Mouse (Mus musculus) heart, embryonic 12.5 days (tissue): ENCODE measurements at regions not wholly inside any gene's neighbourhood (a gene's known extent, or its start where the extent isn't known, plus 50 kb on each side); places are given as distances from the start of the nearest gene placed in this dataset.

ENCODE experiments used
- ATAC-seq: fragments of 200-750 bp; cut with Nextera tagmentation; 2 replicates; pipeline ENCODE4 v1.8.0; 2017; ENCODE audit warnings: moderate TSS enrichment, moderate library complexity; ENCODE audit not compliant: insufficient number of reproducible peaks, low FRiP score
- H3K27ac ChIP-seq: fragments of 300-500 bp; sonication (generic); 2 replicates; pipeline ENCODE4 v1.5.1; 2016; ENCODE audit warnings: mild to moderate bottlenecking, moderate library complexity; ENCODE audit not compliant: poor library complexity, severe bottlenecking
- H3K27me3 ChIP-seq: fragments of 300-500 bp; sonication (generic); replicated peaks from 2 replicates; pipeline ENCODE4 v1.6.1; 2016; ENCODE audit warnings: mild to moderate bottlenecking, moderate library complexity
- H3K36me3 ChIP-seq: fragments of 300-500 bp; sonication (generic); 2 replicates; pipeline ENCODE4 v1.6.1; 2016; ENCODE audit warnings: mild to moderate bottlenecking, moderate library complexity
- H3K4me1 ChIP-seq: fragments of 300-500 bp; sonication (generic); replicated peaks from 2 replicates; pipeline ENCODE4 v1.6.1; 2016; ENCODE audit warnings: mild to moderate bottlenecking
- H3K4me2 ChIP-seq: fragments of 300-500 bp; sonication (generic); 2 replicates; pipeline ENCODE4 v1.6.1; 2016; ENCODE audit warnings: mild to moderate bottlenecking, moderate library complexity
- H3K4me3 ChIP-seq: fragments of 300-500 bp; sonication (generic); 2 replicates; pipeline ENCODE4 v1.5.1; 2016; ENCODE audit warnings: mild to moderate bottlenecking
- H3K9ac ChIP-seq: fragments of 300-500 bp; sonication (generic); 2 replicates; pipeline ENCODE4 v1.6.1; 2016; ENCODE audit warnings: mild to moderate bottlenecking, moderate library complexity
- H3K9me3 ChIP-seq: fragments of 300-500 bp; sonication (generic); replicated peaks from 2 replicates; pipeline ENCODE4 v1.6.1; 2016; ENCODE audit warnings: mild to moderate bottlenecking, moderate library complexity
- WGBS: fragments of 180-500 bp; shearing (Covaris S2); methylation state at CpG from one replicate; pipeline ENCODE4 v1.1.7; 2016; 5-methylcytosine and 5-hydroxymethylcytosine counted together

DNA sequence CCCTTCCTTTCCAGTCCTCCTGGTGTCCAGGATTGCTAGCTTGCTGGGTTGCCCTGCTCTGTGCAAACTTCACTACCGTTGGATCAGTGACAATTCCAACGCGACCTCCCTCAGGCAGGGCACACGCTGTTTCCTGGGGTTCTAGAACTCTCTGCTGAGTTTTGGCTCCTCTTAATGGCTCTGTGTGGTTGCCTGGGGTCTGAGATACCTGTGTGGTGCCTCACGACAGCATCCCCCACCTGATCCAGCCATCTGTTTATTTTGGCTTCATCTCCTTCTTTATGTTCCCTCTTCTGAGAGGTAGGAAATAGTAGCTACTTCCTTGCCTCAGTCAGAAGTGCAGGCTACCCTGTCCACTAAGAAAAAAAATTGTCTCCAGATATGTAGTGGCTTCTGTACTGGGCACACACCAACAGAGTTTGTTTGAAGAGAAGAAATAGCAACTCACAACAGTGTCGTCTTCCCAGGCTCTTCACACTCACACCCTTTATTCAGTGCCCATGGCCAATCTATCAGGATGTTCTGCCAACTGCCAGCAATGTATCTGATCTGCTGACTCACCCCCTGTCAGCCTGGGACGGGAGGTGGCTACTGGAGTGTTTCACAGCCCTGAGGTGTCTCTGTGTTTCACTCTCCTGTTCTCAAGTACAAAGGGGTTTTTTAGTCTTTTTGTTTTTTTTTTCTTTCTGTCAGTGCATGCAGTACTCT is 544.1 kb downstream of the Bnc2 start:
- WGBS, result 56% methylated on average over 7 of the region's 7 CpGs

DNA sequence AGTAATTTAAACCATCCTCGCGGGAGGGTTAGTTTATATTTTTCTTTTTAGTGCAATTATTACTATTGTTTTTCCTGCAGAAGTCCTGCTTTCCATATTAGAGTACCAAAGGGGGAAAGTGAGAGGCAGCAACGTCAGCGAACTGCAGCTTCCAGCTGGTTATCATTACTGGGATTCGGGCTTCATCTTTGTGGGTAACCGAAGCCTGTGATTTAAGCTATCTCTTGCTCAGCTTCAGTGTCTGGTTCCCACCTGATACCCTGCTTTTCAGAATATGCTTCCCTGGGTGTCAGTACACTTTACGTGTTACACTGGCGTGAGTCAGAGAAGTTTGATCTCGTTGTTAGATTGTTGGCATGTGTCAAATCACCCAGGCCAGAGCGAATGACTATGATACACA is 539.3 kb downstream of the Bnc2 start:
- no peak overlapping the region for H3K4me3 ChIP-seq
- 0 out of 2 replicates have a peak, but pooled peaks cover 2% of the 10 kb centered on the region for H3K9me3 ChIP-seq
- ATAC-seq, result no peak
- H3K9ac ChIP-seq, result no peak overlapping the region
- H3K4me2 ChIP-seq, result no peak overlapping the region
- H3K4me1 ChIP-seq, result no peaks in the 10 kb centered on the region
- no peaks in the 10 kb centered on the region for H3K27me3 ChIP-seq
- 75% methylated on average over 10 of the region's 10 CpGs for WGBS
- no peak overlapping the region for H3K27ac ChIP-seq
- H3K36me3 ChIP-seq, result no peaks in the 10 kb centered on the region

More for the DNA sequence above, 544.1 kb downstream of the Bnc2 start:
- no peak for ATAC-seq
- H3K36me3 ChIP-seq, result no peaks in the 10 kb centered on the region
- H3K4me2 ChIP-seq, result no peak overlapping the region
- H3K9ac ChIP-seq, result no peak overlapping the region
- no peak overlapping the region for H3K4me3 ChIP-seq
- H3K27me3 ChIP-seq, result no peaks in the 10 kb centered on the region
- no peak overlapping the region for H3K27ac ChIP-seq
- H3K9me3 ChIP-seq, result no peaks in the 10 kb centered on the region
- peaks cover 9% of the 10 kb centered on the region; the same call in 1 of the 2 replicates for H3K4me1 ChIP-seq

DNA sequence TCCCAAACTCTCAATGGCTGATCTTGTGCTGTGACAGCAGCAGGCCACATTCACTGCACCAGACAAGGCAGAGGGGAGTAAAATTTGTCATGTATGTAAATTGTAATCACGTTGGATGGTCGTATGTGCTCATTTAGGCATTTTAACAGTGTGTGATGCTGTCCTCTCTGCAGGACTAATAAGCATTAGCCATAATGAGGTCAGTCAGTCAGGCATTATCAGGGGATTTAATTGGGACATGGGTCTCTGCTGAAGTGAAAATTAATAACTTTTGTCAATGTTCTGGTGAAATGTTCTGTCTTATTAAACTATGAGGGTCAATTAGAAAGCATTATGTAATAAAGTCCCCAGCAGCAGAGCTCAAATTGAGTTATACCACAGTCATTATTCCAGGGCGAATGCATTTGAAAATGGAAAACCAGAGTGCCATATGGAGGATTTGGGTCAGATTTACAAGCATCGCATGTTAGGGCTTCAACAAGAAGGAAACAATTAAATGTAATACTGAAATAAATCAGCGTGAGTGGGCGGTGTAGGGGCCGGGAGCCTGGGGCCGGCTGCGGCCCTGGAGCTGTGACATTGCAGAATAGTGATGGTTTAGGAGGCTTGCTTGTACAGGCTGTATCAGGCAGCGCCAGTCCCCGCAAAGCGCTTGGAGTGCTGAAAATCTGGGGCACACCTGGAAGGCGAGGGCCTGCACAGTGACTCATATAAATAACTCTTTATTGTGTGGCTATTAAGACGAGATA is 537.7 kb downstream of the Bnc2 start:
- Histone ChIP-seq H3K9me3 (peaks cover 10% of the 10 kb centered on the region), H3K27ac (no peak overlapping the region), H3K36me3 (no peaks in the 10 kb centered on the region), H3K4me1 (no peaks in the 10 kb centered on the region), H3K27me3 (no peaks in the 10 kb centered on the region), H3K4me2 (no peak overlapping the region), H3K9ac (no peak overlapping the region), H3K4me3 (no peak overlapping the region)
- WGBS, result 80% methylated on average over 14 of the region's 14 CpGs
- ATAC-seq, result no peak

DNA sequence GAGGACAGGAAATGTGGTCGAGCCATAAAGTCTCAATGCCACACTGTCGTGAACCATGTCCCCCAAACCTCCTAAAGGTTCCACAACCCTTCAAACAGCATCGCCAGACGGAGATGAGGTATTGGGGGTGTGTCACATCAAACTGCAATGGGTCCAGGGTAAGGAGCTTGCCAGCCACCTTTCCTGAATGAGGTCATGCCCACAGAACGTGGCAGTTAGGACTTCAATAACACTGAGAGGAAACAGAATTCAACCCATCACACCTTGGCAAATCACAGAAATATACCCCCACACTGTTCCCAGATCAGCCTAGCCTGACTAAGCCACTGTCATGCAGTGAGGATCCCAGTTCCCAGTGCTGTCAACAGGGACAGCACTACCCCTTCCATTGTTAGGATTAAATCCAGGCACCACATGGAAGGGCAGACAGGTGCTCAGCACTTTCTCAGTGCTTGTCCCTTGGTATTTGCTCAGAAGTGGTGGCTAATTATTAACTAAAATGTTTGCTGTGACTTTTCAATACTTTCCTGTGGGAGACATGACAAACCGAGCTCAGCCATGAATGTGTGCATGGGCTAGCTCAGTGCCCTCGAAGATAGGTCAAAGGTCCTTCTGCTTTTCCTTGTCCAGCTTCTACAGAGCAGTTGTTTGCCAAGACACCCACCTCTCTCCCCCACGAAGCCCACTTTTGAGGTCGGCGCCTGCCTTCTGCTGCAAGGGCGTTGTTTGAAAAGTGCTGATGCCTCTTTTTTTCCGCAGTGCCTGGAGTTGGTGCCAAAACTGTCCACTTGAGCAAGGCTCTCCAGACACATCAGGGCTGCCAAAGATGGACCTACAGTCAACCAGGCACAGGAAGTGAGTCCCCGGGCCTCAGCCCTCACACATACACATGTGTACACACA is 525.7 kb downstream of the Bnc2 start:
- WGBS, result 73% methylated on average over 13 of the region's 13 CpGs

DNA sequence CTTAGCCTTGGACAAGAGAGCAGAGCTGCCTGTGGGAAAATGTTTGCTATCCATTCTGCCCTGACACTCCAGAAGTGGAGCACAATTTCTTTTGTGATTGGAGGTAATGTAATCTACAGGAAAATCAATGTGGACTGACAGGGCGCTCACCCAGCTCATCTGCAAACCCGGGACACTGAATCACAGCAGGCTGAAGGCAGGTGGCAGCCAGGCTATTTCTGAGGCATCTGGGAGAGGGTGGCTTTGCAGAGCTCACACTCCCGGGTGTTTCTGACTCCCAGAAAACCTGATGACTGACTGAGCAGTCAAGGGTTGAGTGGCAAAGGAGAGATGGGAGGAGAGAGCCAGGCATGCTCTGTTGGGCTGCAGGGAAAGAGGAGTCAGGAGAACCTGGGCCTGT is 524.4 kb downstream of the Bnc2 start:
- H3K4me2 ChIP-seq, result no peak overlapping the region
- no peaks in the 10 kb centered on the region for H3K4me1 ChIP-seq
- H3K27ac ChIP-seq, result no peak overlapping the region
- H3K9ac ChIP-seq, result no peak overlapping the region; the same call in 1 of the 2 replicates
- no peak overlapping the region for H3K4me3 ChIP-seq
- WGBS, result 40% methylated on average over 3 of the region's 3 CpGs
- H3K27me3 ChIP-seq, result no peaks in the 10 kb centered on the region
- no peaks in the 10 kb centered on the region for H3K9me3 ChIP-seq
- no peaks in the 10 kb centered on the region for H3K36me3 ChIP-seq
- ATAC-seq, result no peak

More for the DNA sequence above, 525.7 kb downstream of the Bnc2 start:
- Histone ChIP-seq H3K9ac (no peak overlapping the region), H3K9me3 (no peaks in the 10 kb centered on the region), H3K27ac (no peak overlapping the region), H3K4me2 (no peak overlapping the region), H3K4me3 (no peak overlapping the region), H3K27me3 (no peaks in the 10 kb centered on the region), H3K36me3 (no peaks in the 10 kb centered on the region), H3K4me1 (no peaks in the 10 kb centered on the region)
- ATAC-seq, result no peak

DNA sequence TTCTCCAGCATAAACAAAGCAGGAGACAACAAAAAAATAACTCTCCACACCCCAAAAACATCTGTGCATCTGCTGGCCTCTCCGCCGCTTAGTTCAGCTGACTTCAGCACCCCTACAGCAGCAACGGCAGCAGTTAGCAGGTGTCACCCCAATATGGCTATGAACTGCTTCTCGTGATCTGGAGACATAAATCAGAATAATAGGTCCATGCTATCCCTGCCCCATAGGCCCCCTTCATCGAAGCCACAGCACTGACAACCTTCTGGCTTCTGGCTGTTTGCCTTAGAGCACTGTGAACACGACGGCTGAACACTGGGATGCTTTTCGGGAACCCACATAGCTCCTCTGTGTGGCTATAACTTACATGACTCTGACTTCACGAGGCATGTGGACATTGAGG is 523.8 kb downstream of the Bnc2 start:
- ATAC-seq, result no peak
- Histone ChIP-seq H3K9ac (no peak overlapping the region), H3K27me3 (no peaks in the 10 kb centered on the region), H3K36me3 (no peaks in the 10 kb centered on the region), H3K4me2 (no peak overlapping the region), H3K4me3 (no peak overlapping the region), H3K9me3 (no peaks in the 10 kb centered on the region), H3K27ac (no peak overlapping the region), H3K4me1 (no peaks in the 10 kb centered on the region)
- 81% methylated on average over 9 of the region's 9 CpGs for WGBS

DNA sequence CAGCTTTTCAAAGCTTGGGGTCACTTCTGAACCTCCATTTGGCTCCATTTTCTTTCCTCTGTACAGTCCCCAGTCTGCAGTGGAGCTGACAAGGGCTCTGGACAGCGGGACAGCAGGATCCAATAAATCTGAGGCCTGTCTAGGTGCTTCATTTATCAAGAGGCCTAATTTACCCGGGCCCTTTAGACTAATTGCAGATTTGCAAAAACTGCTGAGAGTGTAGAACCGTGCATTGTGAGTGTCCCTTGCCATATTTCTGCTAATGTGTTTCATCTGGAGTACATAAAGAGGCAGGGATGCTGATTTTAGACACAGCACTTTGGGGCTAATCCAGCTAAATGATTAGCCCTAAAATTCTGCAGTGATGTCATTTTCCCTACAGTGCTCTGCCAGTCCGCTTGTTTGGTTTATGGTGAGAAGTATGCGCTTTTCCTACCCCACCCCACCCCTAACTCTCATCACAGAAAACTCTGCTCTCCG is 523.1 kb downstream of the Bnc2 start:
- Histone ChIP-seq H3K4me3 (no peak overlapping the region), H3K4me2 (no peak overlapping the region), H3K9me3 (no peaks in the 10 kb centered on the region), H3K9ac (no peak overlapping the region), H3K36me3 (no peaks in the 10 kb centered on the region), H3K27ac (no peak overlapping the region), H3K27me3 (no peaks in the 10 kb centered on the region), H3K4me1 (no peaks in the 10 kb centered on the region)
- 51% methylated on average over 6 of the region's 6 CpGs for WGBS
- no peak for ATAC-seq

DNA sequence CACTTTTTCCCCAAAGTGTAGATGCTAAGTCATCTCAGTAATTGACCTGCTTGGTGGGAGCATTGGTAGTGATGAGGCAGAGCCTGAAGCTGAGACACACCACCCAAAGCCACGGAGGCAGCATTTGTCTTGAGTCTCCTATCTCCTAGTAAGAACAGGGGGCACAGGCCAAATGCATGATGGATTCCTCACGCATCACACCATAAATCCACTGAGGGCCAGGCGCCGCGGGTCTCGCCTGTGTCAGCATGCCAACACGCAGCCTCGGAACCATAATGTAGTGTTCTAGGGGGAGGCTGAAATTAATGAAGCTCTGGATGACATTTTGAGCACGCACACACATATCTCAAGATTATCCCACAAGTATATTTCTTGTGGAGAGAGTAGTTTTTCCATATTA is 521.5 kb downstream of the Bnc2 start:
- Histone ChIP-seq H3K9me3 (no peaks in the 10 kb centered on the region), H3K4me2 (no peak overlapping the region), H3K36me3 (no peaks in the 10 kb centered on the region), H3K4me3 (no peak overlapping the region), H3K9ac (no peak overlapping the region), H3K27ac (no peak overlapping the region), H3K4me1 (no peaks in the 10 kb centered on the region), H3K27me3 (no peaks in the 10 kb centered on the region)
- no peak for ATAC-seq
- 89% methylated on average over 9 of the region's 9 CpGs for WGBS

DNA sequence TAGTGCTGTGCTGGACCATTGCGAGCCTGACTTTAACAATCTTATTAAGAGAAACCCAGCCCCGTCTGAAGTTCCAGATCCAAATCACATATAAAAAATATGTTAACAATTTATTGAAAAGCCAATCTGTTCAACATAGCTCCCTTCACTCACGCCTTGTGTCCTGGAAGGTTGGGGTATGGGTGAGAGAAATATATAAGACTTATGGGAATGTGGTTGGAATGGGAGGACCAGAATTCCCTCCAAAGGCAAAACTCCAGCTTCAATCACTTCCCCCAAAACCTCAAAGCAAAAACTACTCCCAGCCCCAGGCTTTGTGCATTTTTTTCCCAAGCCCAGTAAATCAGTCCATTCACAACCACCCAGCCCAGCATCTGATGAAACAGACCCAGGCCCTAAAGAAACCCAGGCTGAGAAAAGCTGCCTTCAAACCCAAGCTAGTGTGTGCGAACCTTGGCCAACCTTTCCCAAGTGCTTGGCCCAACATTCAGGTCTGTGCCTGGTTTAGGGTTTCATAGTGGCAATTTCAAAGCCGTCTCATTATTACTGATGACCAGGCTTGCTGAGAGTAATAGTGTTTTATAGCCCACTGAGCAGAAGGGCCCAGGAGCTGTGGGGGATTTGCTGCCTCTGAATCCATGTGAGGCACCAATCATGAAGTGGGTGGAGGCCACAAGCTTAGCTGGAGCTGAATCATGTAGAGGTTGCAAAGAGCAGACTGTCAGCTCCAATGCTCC is 517.0 kb downstream of the Bnc2 start:
- Histone ChIP-seq H3K4me2 (no peak overlapping the region), H3K4me1 (no peaks in the 10 kb centered on the region), H3K36me3 (no peaks in the 10 kb centered on the region), H3K9me3 (no peaks in the 10 kb centered on the region), H3K27ac (no peak overlapping the region), H3K27me3 (no peaks in the 10 kb centered on the region), H3K4me3 (no peak overlapping the region), H3K9ac (no peak overlapping the region)
- no peak for ATAC-seq
- WGBS, result 86% methylated on average over 5 of the region's 5 CpGs

DNA sequence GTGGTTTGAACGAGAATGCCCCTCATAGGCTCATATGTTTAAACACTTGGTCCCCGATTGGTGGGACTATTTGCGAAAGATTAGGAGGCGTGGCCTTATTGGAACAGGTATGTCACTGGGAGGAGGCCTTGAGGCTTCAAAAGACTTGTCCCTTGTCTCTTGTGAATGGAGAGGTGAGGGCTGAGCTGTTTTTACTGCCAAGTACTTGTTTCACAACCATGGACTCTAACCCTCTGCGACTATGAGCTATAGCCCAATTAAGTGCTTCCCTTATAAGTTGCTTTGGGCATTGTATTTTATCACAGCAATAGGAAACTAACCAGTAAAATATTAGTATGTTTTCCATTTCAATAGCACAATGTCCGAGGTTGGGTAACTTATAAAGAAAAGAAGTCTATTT is 511.7 kb downstream of the Bnc2 start:
- ATAC-seq, result no peak

More for the DNA sequence above, 511.7 kb downstream of the Bnc2 start:
- H3K36me3 ChIP-seq, result no peaks in the 10 kb centered on the region
- no peaks in the 10 kb centered on the region; the same call in 1 of the 2 replicates for H3K27me3 ChIP-seq
- no peak overlapping the region for H3K4me3 ChIP-seq
- no peaks in the 10 kb centered on the region for H3K4me1 ChIP-seq
- 81% methylated on average over 6 of the region's 6 CpGs for WGBS
- no peak overlapping the region for H3K4me2 ChIP-seq
- H3K9ac ChIP-seq, result no peak overlapping the region
- H3K9me3 ChIP-seq, result no peaks in the 10 kb centered on the region
- H3K27ac ChIP-seq, result no peak overlapping the region
